Mouse (Mus musculus) spleen, embryonic (tissue): ENCODE measurements around the gene Ptges3.

ENCODE experiments used
- CTCF ChIA-PET: fragments of 350-600 bp; sonication (Branson Sonifier 250); formaldehyde crosslinking; loops from one replicate; lab custom pipeline; 2022; lab: Charles Lee

Ptges3 gene

GRCm38 (mm10) chr10:128058601-128059151 is at the start of gene Ptges3:
Gene Ptges3, plus strand, starts transcription at chr10:128058954.
- CTCF ChIA-PET: no interaction called here

- CTCF ChIA-PET: no interaction called here
Observed at GRCm38 (mm10) chr10:128009735-128010134, 49.0 kb upstream of the Ptges3 start.

- CTCF ChIA-PET: no interaction called here
Observed at GRCm38 (mm10) chr10:128015068-128015934, 43.5 kb upstream of the Ptges3 start, which contains the start of gene Prim1. Gene Prim1, plus strand, starts transcription at chr10:128015168.

- CTCF ChIA-PET: no interaction called here
Observed at GRCm38 (mm10) chr10:128022196-128022595, 36.6 kb upstream of the Ptges3 start.

- CTCF ChIA-PET: no interaction called here
Observed at GRCm38 (mm10) chr10:128023496-128023895, 35.3 kb upstream of the Ptges3 start.

GRCm38 (mm10) chr10:128029931-128030330 is 28.8 kb upstream of the Ptges3 start:
- CTCF ChIA-PET: no interaction called here

GRCm38 (mm10) chr10:128030860-128031259 is 27.9 kb upstream of the Ptges3 start:
- CTCF ChIA-PET: no interaction called here

- CTCF ChIA-PET: interaction anchor here (0.6 kb wide), 1 partner anchor 370 kb away, joined by 4 read pairs; the partner anchor contains the start of gene Nemp1
Observed at GRCm38 (mm10) chr10:128036746-128037425, 21.9 kb upstream of the Ptges3 start.

GRCm38 (mm10) chr10:128037921-128038320 is 20.8 kb upstream of the Ptges3 start:
- CTCF ChIA-PET: interaction anchor here (0.5 kb wide), 1 partner anchor 824 kb away, joined by 3 read pairs; no protein-coding TSS in a partner anchor

- CTCF ChIA-PET: interaction anchor here (0.6 kb wide), 1 partner anchor 14 kb away, joined by 5 read pairs; no protein-coding TSS in a partner anchor
Observed at GRCm38 (mm10) chr10:128039167-128039566, 19.6 kb upstream of the Ptges3 start.

GRCm38 (mm10) chr10:128039858-128040257 is 18.9 kb upstream of the Ptges3 start:
- CTCF ChIA-PET: no interaction called here

- CTCF ChIA-PET: no interaction called here
Observed at GRCm38 (mm10) chr10:128040293-128040692, 18.5 kb upstream of the Ptges3 start.

- CTCF ChIA-PET: no interaction called here
Observed at GRCm38 (mm10) chr10:128041636-128042035, 17.1 kb upstream of the Ptges3 start.

- CTCF ChIA-PET: no interaction called here
Observed at GRCm38 (mm10) chr10:128042466-128042865, 16.3 kb upstream of the Ptges3 start.

GRCm38 (mm10) chr10:128043041-128043835 is 15.5 kb upstream of the Ptges3 start:
- CTCF ChIA-PET: no interaction called here

- CTCF ChIA-PET: no interaction called here
Observed at GRCm38 (mm10) chr10:128048157-128048556, 10.6 kb upstream of the Ptges3 start.

- CTCF ChIA-PET: no interaction called here
Observed at GRCm38 (mm10) chr10:128049741-128050140, 9.0 kb upstream of the Ptges3 start.

- CTCF ChIA-PET: no interaction called here
Observed at GRCm38 (mm10) chr10:128050355-128050754, 8.4 kb upstream of the Ptges3 start.

GRCm38 (mm10) chr10:128051589-128051988 is 7.2 kb upstream of the Ptges3 start:
- CTCF ChIA-PET: interaction anchor here (0.6 to 0.7 kb wide), 2 partner anchors 138 to 362 kb away, joined by 3 to 6 read pairs; no protein-coding TSS in a partner anchor

- CTCF ChIA-PET: interaction anchor here (0.7 kb wide), 1 partner anchor 137 kb away, joined by 6 read pairs; no protein-coding TSS in a partner anchor
Observed at GRCm38 (mm10) chr10:128052136-128052535, 6.6 kb upstream of the Ptges3 start.

GRCm38 (mm10) chr10:128053001-128053400 is 5.8 kb upstream of the Ptges3 start:
- CTCF ChIA-PET: interaction anchor here (0.7 kb wide), 1 partner anchor 14 kb away, joined by 5 read pairs; no protein-coding TSS in a partner anchor
